Mouse (Mus musculus): ENCODE measurements around the gene Olfr628.
"Not testable (repeated sequence)": the region's sequence is repeated elsewhere in the genome, so short reads cannot be mapped to it uniquely, and the experiment has no call there.

Olfr628 gene

DNA sequence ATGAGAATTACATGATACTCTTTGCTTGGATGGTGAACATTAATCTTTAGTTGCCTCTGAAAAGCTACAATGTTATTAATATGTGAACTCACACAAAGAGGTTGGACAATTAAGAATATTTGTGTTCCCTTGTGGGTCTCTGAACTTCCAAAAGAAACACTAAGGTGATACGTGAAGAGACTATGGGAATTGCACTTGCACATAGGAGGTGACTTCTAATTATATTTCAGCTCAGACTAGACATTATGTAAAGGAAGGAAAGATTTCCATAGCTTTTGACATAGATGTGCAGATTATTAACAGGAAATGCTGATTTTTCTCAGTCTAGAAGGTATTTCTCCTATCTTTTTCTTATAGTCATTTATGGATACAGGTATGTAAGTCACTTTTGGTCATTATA is at the start of gene Olfr628:
TSS of gene Olfr628 (plus strand) at position 301 of the 400 bp plus-strand sequence.
- no peak for DNase-seq

GRCm38 (mm10) chr7:103682420-103682819 is 47.8 kb upstream of the Olfr628 start, which contains the start of gene Olfr625-ps1:
TSS of gene Olfr625-ps1 (plus strand) at chr7:103682720.
- DNase-seq, result no peak

DNA sequence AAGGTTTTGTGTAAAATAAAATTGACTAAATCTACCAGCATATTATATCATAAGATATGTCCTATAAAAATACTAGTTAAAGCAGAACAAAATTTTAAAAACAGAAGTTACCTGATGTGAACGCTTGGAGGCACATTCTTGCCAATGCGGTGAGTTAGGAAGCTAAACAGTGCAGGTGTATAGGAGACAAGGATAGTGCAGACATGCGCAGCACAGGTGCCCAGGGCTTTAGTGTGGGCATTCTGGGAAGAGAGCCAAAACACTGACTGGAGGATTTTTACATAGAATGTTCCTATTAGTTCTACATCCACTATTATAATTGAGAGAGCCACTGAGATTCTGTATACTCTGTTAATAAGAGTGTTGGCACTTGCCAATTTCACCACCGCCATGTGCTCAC is 30.7 kb upstream of the Olfr628 start:
- no peak for DNase-seq

DNA sequence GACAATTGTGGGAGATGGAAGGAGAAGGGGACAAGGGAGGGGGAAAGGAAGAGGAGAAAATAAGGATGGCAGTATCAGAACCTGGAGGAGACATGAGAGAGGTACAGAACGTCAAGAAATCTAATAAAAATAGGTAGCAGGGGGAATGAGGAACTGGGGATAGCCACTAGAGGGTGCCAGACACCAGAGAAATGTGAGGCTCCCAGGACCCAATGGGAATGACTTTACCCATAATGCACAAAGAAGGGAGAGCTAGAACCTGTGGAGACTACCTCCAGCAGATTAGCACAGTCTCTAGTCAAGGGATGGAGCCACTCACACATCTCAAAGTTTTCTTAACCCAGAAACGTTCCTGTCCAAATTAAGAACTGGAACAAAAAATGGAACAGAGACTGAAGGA is 18.1 kb upstream of the Olfr628 start:
- peak in 1 of 2 experiments; percentile 3 for DNase-seq

GRCm38 (mm10) chr7:103714371-103714770 is 15.8 kb upstream of the Olfr628 start, which contains the start of gene Olfr243:
TSS of gene Olfr243 (plus strand) at chr7:103714671.
- DNase-seq, result no peak

GRCm38 (mm10) chr7:103716398-103716797 is 13.8 kb upstream of the Olfr628 start:
- DNase-seq, result not testable (repeated sequence)

DNA sequence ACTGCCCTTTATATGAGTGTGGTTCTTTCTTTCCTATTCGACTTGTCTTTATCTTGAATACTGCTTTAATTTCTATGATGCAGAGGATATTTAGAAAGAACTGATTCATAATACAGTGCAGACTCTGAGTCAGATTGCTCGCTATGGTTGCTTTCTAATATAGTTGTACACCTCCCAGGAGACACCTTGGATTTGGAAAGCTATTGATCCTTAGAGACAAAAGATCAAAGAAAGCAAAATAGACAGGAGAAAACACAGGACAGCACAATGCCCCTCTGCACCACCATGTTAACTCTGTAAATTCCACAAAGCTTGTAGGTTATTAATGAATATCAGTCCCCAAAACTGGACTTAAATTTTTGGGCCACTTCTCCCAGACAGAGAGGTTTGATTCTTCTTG is 14.7 kb downstream of the Olfr628 start, which contains the start of gene Olfr629:
TSS of gene Olfr629 (minus strand) at position 101 of the 400 bp plus-strand sequence.
- no peak for DNase-seq

GRCm38 (mm10) chr7:103757233-103757632 is 27.1 kb downstream of the Olfr628 start, which contains the start of gene Olfr630:
TSS of gene Olfr630 (minus strand) at chr7:103757333.
- DNase-seq, result no peak

- not testable (repeated sequence) for DNase-seq
Observed at GRCm38 (mm10) chr7:103762212-103762611, 32.0 kb downstream of the Olfr628 start.

DNA sequence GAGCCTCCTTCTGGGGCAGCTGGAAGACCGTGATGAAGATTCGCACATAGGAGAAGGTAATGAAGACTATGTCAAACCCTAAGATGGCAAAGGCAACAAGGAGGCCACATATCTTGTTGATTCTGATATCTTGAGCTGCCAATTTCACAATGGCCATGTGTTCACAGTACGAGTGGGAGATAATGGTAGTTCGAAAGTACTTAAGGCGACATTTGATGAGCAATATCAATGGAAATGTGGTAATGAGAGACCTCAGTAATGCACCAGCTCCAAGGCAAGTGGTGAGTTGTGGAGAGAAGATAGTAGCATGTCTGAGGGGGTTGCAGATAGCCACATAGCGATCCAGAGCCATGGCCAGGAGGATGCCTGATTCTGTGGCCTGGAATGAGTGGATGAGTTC is 37.5 kb downstream of the Olfr628 start:
- not testable (repeated sequence) for DNase-seq

- DNase-seq, result no peak
Observed at GRCm38 (mm10) chr7:103771494-103771893, 41.3 kb downstream of the Olfr628 start, which contains the start of gene Olfr69. TSS of gene Olfr69 (minus strand) at chr7:103771594.

DNA sequence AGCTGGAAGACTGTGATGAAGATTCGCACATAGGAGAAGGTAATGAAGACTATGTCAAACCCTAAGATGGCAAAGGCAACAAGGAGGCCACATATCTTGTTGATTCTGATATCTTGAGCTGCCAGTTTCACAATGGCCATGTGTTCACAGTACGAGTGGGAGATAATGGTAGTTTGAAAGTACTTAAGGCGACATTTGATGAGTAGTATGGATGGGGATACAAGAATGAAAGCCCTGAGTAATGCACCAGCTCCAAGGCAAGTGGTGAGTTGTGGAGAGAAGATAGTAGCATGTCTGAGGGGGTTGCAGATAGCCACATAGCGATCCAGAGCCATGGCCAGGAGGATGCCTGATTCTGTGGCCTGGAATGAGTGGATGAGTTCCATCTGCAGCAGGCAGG is 47.5 kb downstream of the Olfr628 start:
- DNase-seq, result not testable (repeated sequence)

GRCm38 (mm10) chr7:103779598-103779997 is 49.4 kb downstream of the Olfr628 start, which contains the start of gene Olfr68:
TSS of gene Olfr68 (minus strand) at chr7:103779698.
- DNase-seq, result no peak
